Mouse (Mus musculus) lung, adult 2 months (tissue): ENCODE data around the gene Fut8.

Experiments used
- CTCF ChIP-seq: fragments of 200-500 bp; IDR thresholded peaks from 2 replicates; pipeline ENCODE4 v1.5.1; 2011; ENCODE audit warnings: mild to moderate bottlenecking, low read length, control low read depth; ENCODE audit not compliant: insufficient read depth
- POLR2A ChIP-seq: fragments of 200-500 bp; IDR thresholded peaks from 2 replicates; pipeline ENCODE4 v1.6.1; 2011; ENCODE audit warnings: low read depth, mild to moderate bottlenecking, control low read depth, low read length, borderline replicate concordance; ENCODE audit errors: extremely low read depth

GRCm38 (mm10) chr12:77224891-77225290, 13.0 kb upstream of the Fut8 start:
- TF ChIP-seq CTCF = no peak
- no peak for TF ChIP-seq POLR2A
